Mouse (Mus musculus) kidney, embryonic 14.5 days (tissue): ENCODE measurements around the gene Hes2. TPM values are rescaled to one million over a fixed set of nuclear protein-coding genes. Genes with fewer than 3 reads are reported as not detected.

ENCODE experiments used
- ATAC-seq: fragments of 200-750 bp; cut with Nextera tagmentation; 2 replicates; pipeline ENCODE4 v1.8.0; 2017; ENCODE audit warnings: moderate number of reproducible peaks, mild to moderate bottlenecking, moderate TSS enrichment, moderate library complexity; ENCODE audit not compliant: low FRiP score, low TSS enrichment
- H3K27ac ChIP-seq: fragments of 300-500 bp; sonication (generic); 2 replicates; pipeline ENCODE4 v1.5.1; 2014; ENCODE audit warnings: low read depth, mild to moderate bottlenecking, low read length, moderate library complexity, mixed read lengths
- H3K27me3 ChIP-seq: fragments of 300-500 bp; sonication (generic); 2 replicates; pipeline ENCODE4 v1.6.1; 2014; ENCODE audit warnings: mild to moderate bottlenecking, low read length; ENCODE audit not compliant: control insufficient read depth, insufficient read depth
- H3K36me3 ChIP-seq: fragments of 300-500 bp; sonication (generic); 2 replicates; pipeline ENCODE4 v1.6.1; 2014; ENCODE audit warnings: low read length, mixed read lengths; ENCODE audit not compliant: control insufficient read depth, insufficient read depth
- H3K4me1 ChIP-seq: fragments of 300-500 bp; sonication (generic); 2 replicates; pipeline ENCODE4 v1.6.1; 2014; ENCODE audit warnings: low read length, mixed read lengths; ENCODE audit not compliant: control insufficient read depth, insufficient read depth
- H3K4me2 ChIP-seq: fragments of 300-500 bp; sonication (generic); replicated peaks from 2 replicates; pipeline ENCODE4 v1.6.1; 2014; ENCODE audit warnings: low read depth, mild to moderate bottlenecking, low read length
- H3K4me3 ChIP-seq: fragments of 300-500 bp; sonication (generic); 2 replicates; pipeline ENCODE4 v1.5.1; 2014; ENCODE audit warnings: mild to moderate bottlenecking, low read length
- H3K9ac ChIP-seq: fragments of 300-500 bp; sonication (generic); 2 replicates; pipeline ENCODE4 v1.6.1; 2014; ENCODE audit warnings: low read depth, mild to moderate bottlenecking, low read length, moderate library complexity
- H3K9me3 ChIP-seq: fragments of 300-500 bp; sonication (generic); 2 replicates; pipeline ENCODE4 v1.6.1; 2016; ENCODE audit warnings: low read length; ENCODE audit not compliant: control insufficient read depth
- WGBS: fragments of 180-500 bp; shearing (Covaris S2); extraction: QIAGEN DNeasy Blood & Tissue Kit; methylation state at CpG from one replicate; pipeline ENCODE4 v1.1.7; 2014; 5-methylcytosine and 5-hydroxymethylcytosine counted together
- polyA plus RNA-seq: library from polyadenylated mRNA; unstranded; fragments of >200 nt; fragmentation: Nextera tagmentation; extraction: Ambion mirVana; gene quantifications from 2 replicates; pipeline ENCODE4 v1.2.1, GENCODE M21; 2014

Hes2 gene
- polyA plus RNA-seq, 1 experiment from 2014 or later, result not detected

- Histone ChIP-seq H3K9ac (peak overlapping the region; percentile 65), H3K4me3 (peak overlapping the region; percentile 47), H3K27me3 (peaks cover 79% of the 10 kb centered on the region), H3K4me2 (peak overlapping the region; percentile 78), H3K36me3 (no peaks in the 10 kb centered on the region), H3K4me1 (peaks cover 43% of the 10 kb centered on the region), H3K9me3 (no peaks in the 10 kb centered on the region), H3K27ac (peak overlapping the region; percentile 91)
- ATAC-seq, result peak; percentile 73
- WGBS, result under 1% methylated on average over 58 of the region's 85 CpGs
These were observed 27.7 kb upstream of the Hes2 start for GRCm38 (mm10) chr4:152130771-152131653.

GRCm38 (mm10) chr4:152131809-152132771, 26.6 kb upstream of the Hes2 start:
- H3K4me2 ChIP-seq, result peak overlapping the region; percentile 78
- H3K9me3 ChIP-seq, result no peaks in the 10 kb centered on the region
- H3K36me3 ChIP-seq, result no peaks in the 10 kb centered on the region
- H3K27me3 ChIP-seq, result peaks cover 68% of the 10 kb centered on the region
- H3K27ac ChIP-seq, result peak overlapping the region; percentile 91; the same call in 1 of the 2 replicates
- peak overlapping the region; percentile 47 for H3K4me3 ChIP-seq
- WGBS, result 2% methylated on average over 50 of the region's 50 CpGs
- H3K4me1 ChIP-seq, result peaks cover 32% of the 10 kb centered on the region
- peak; percentile 55 for ATAC-seq
- H3K9ac ChIP-seq, result peak overlapping the region; percentile 65

DNA sequence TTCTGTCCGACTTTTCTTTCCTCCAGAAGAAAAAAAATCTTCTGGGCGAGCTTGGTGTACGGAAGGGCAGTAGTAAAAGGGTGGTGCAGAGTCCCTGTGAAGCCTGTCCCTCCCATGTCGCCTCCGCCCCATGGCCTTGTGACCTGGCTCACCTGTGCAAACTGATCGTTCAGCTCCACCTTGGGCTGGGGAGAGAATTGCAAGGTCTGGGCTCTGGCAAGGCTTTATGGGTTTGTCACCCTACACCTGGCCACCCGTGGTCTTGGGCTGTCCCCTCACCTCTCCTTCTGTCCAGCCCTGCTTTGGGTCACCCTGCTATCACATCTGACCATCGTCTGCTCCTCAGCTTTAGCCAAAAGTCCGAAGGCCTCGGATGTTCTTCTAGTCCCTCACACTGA, 25.9 kb upstream of the Hes2 start:
- Histone ChIP-seq H3K9ac (no peak overlapping the region), H3K27me3 (peaks cover 62% of the 10 kb centered on the region), H3K4me1 (peaks cover 31% of the 10 kb centered on the region), H3K27ac (peak overlapping the region; percentile 11; the same call in 1 of the 2 replicates), H3K9me3 (no peaks in the 10 kb centered on the region), H3K4me3 (no peak overlapping the region), H3K36me3 (no peaks in the 10 kb centered on the region), H3K4me2 (no peak overlapping the region)
- 28% methylated on average over 10 of the region's 10 CpGs for WGBS
- ATAC-seq, result no peak

DNA sequence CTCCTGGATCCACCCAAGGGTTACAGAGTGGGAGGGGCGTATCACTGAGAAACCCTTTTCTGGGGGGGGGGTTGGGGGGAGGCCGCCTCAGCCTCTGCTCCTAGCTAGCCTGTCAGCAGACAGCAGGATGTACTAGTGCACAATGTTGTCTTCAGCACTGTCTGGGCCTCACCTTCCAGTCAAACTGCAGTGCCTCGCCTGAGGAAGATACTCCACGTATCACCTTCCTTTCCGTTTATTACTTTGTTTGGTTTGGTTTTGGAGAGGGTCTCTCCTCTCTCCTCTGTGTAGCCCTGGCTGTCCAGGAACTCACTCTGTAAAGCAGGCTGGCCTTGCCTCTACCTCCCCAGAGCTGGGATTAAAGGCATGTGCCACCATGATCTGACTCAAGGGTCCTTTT, 25.5 kb upstream of the Hes2 start:
- Histone ChIP-seq H3K9ac (no peak overlapping the region), H3K4me2 (no peak overlapping the region), H3K4me1 (peaks cover 32% of the 10 kb centered on the region), H3K27ac (no peak overlapping the region), H3K27me3 (peaks cover 58% of the 10 kb centered on the region), H3K36me3 (no peaks in the 10 kb centered on the region), H3K9me3 (no peaks in the 10 kb centered on the region), H3K4me3 (no peak overlapping the region)
- 48% methylated on average over 5 of the region's 5 CpGs for WGBS
- ATAC-seq, result no peak

GRCm38 (mm10) chr4:152134507-152134906, 24.2 kb upstream of the Hes2 start:
- Histone ChIP-seq H3K36me3 (no peaks in the 10 kb centered on the region), H3K27ac (no peak overlapping the region), H3K27me3 (peaks cover 48% of the 10 kb centered on the region), H3K9ac (no peak overlapping the region), H3K9me3 (no peaks in the 10 kb centered on the region), H3K4me3 (no peak overlapping the region), H3K4me1 (peaks cover 32% of the 10 kb centered on the region), H3K4me2 (no peak overlapping the region)
- ATAC-seq, result no peak

- peaks cover 30% of the 10 kb centered on the region for H3K4me1 ChIP-seq
- no peak overlapping the region for H3K27ac ChIP-seq
- H3K36me3 ChIP-seq, result no peaks in the 10 kb centered on the region
- H3K4me3 ChIP-seq, result no peak overlapping the region
- H3K4me2 ChIP-seq, result no peak overlapping the region
- no peak for ATAC-seq
- no peak overlapping the region for H3K9ac ChIP-seq
- WGBS, result 79% methylated on average over 12 of the region's 12 CpGs
- H3K9me3 ChIP-seq, result no peaks in the 10 kb centered on the region
- peaks cover 40% of the 10 kb centered on the region for H3K27me3 ChIP-seq
These were observed 23.3 kb upstream of the Hes2 start for GRCm38 (mm10) chr4:152135363-152135762.

DNA sequence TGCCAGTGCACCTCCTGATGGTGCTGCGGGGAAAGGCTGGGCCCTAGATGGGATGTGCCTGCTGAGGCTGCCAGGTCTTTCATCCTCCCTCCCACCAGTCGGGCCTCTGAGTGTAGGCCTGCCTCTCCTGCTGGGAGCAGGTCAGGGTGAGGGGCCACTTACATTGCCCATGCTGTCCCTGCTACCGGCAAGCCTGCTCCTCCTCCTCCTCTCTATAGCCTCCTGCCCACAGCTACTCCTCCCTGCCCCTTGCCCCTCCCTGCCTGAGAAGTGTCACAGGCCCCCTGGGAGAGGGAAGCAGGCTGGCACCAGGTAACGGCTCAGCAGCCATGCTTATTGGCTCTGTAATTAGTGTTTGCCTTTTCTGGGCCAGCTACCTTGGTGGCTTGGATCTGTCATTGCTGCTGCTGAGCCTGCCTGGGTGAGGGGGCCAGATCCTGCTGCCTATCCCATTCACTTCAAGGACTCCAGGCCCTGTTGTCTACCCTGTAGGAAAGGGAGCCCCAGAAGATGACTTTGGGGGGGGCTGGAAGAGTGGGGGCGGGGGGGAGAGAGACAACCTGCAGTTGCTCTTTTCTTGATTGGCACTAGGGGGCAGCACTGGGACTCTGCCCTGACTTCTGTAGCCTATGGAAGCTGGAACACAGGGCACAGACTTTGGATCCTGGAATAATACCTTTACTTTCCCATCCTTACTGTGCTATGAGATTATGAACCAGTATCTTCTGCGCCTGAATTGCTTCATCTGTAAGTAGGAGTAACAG, 22.4 kb upstream of the Hes2 start:
- no peak overlapping the region for H3K27ac ChIP-seq
- no peak for ATAC-seq

DNA sequence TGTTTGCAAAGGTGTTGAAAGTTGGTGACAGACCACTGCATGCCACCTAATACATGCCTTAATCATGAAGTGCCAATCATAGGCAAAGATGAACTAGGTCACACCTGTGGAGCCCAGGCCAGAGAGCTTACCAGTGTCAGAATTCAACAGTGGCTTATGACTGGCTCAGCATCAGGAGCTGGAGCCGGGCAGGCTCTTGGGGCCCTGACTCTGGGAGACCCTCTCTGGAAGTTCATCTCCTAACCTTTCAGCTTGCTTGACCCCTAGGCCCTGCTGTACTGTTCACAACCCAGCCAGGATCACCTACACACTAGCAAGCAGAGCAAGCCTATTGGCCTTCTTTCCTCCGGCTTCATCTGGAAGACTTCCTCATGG, 21.8 kb upstream of the Hes2 start:
- Histone ChIP-seq H3K4me2 (no peak overlapping the region), H3K36me3 (no peaks in the 10 kb centered on the region), H3K9ac (no peak overlapping the region), H3K27ac (no peak overlapping the region), H3K9me3 (no peaks in the 10 kb centered on the region), H3K4me3 (no peak overlapping the region), H3K27me3 (peaks cover 28% of the 10 kb centered on the region), H3K4me1 (peaks cover 20% of the 10 kb centered on the region)
- 98% methylated on average over 2 of the region's 2 CpGs for WGBS
- ATAC-seq, result no peak

More for the DNA sequence above, 22.4 kb upstream of the Hes2 start:
- 31% methylated on average over 6 of the region's 6 CpGs for WGBS
- peaks cover 34% of the 10 kb centered on the region for H3K27me3 ChIP-seq
- no peaks in the 10 kb centered on the region for H3K9me3 ChIP-seq
- no peak overlapping the region for H3K9ac ChIP-seq
- H3K4me1 ChIP-seq, result peaks cover 22% of the 10 kb centered on the region
- no peak overlapping the region for H3K4me2 ChIP-seq
- H3K4me3 ChIP-seq, result no peak overlapping the region
- H3K36me3 ChIP-seq, result no peaks in the 10 kb centered on the region
